Mouse (Mus musculus) heart, embryonic 15.5 days (tissue): Measurements from ENCODE around the gene Tirap. TPM values are rescaled to one million over a fixed set of nuclear protein-coding genes. Genes with fewer than 3 reads are reported as not detected.
"Not testable (repeated sequence)": the region's sequence is repeated elsewhere in the genome, so short reads cannot be mapped to it uniquely, and the experiment has no call there.

Experiments used
- ATAC-seq: fragments of 200-750 bp; cut with Nextera tagmentation; replicated peaks from 2 replicates; pipeline ENCODE4 v1.8.0; 2017; ENCODE audit warnings: low read depth, moderate TSS enrichment; ENCODE audit not compliant: insufficient number of reproducible peaks, insufficient read depth, low FRiP score
- H3K27ac ChIP-seq: fragments of 300-500 bp; sonication (generic); 2 replicates; pipeline ENCODE4 v1.5.1; 2015; ENCODE audit warnings: mild to moderate bottlenecking, inconsistent platforms
- H3K27me3 ChIP-seq: fragments of 300-500 bp; sonication (generic); 2 replicates; pipeline ENCODE4 v1.6.1; 2015; ENCODE audit warnings: inconsistent platforms
- H3K36me3 ChIP-seq: fragments of 300-500 bp; sonication (generic); 2 replicates; pipeline ENCODE4 v1.6.1; 2015; ENCODE audit warnings: mild to moderate bottlenecking, inconsistent platforms
- H3K4me1 ChIP-seq: fragments of 300-500 bp; sonication (generic); replicated peaks from 2 replicates; pipeline ENCODE4 v1.6.1; 2015; ENCODE audit warnings: inconsistent platforms
- H3K4me2 ChIP-seq: fragments of 300-500 bp; sonication (generic); 2 replicates; pipeline ENCODE4 v1.6.1; 2015; ENCODE audit warnings: inconsistent platforms, mild to moderate bottlenecking, moderate library complexity
- H3K4me3 ChIP-seq: fragments of 300-500 bp; sonication (generic); 2 replicates; pipeline ENCODE4 v1.5.1; 2015; ENCODE audit warnings: mild to moderate bottlenecking, inconsistent platforms
- H3K9ac ChIP-seq: fragments of 300-500 bp; sonication (generic); 2 replicates; pipeline ENCODE4 v1.6.1; 2015; ENCODE audit warnings: mild to moderate bottlenecking, inconsistent platforms
- H3K9me3 ChIP-seq: fragments of 300-500 bp; sonication (generic); replicated peaks from 2 replicates; pipeline ENCODE4 v1.6.1; 2016; ENCODE audit warnings: inconsistent platforms
- whole genome bisulfite sequencing: fragments of 180-500 bp; shearing (Covaris S2); methylation state at CpG from one replicate; pipeline ENCODE4 v1.1.7; 2015; ENCODE audit warnings: mixed read lengths; 5-methylcytosine and 5-hydroxymethylcytosine counted together
- polyA plus RNA-seq: library from polyadenylated mRNA; unstranded; fragments of >200 nt; fragmentation: Nextera tagmentation; extraction: Ambion mirVana; gene quantifications from 2 replicates; pipeline ENCODE4 v1.2.1, GENCODE M21; 2015

The Tirap gene
- polyA plus RNA-seq, 1 experiment from 2014 or later: 7.6 TPM

GRCm38 (mm10) chr9:35164142-35164874, 35.8 kb downstream of the Tirap start:
- WGBS: 62% methylated on average over 5 of the region's 5 CpGs
- Histone ChIP-seq H3K4me2 (no peak overlapping the region), H3K36me3 (no peaks in the 10 kb centered on the region), H3K27me3 (no peaks in the 10 kb centered on the region), H3K9ac (no peak overlapping the region), H3K27ac (no peak overlapping the region), H3K4me3 (no peak overlapping the region), H3K4me1 (no peaks in the 10 kb centered on the region), H3K9me3 (no peaks in the 10 kb centered on the region)
- no peak for ATAC-seq

DNA sequence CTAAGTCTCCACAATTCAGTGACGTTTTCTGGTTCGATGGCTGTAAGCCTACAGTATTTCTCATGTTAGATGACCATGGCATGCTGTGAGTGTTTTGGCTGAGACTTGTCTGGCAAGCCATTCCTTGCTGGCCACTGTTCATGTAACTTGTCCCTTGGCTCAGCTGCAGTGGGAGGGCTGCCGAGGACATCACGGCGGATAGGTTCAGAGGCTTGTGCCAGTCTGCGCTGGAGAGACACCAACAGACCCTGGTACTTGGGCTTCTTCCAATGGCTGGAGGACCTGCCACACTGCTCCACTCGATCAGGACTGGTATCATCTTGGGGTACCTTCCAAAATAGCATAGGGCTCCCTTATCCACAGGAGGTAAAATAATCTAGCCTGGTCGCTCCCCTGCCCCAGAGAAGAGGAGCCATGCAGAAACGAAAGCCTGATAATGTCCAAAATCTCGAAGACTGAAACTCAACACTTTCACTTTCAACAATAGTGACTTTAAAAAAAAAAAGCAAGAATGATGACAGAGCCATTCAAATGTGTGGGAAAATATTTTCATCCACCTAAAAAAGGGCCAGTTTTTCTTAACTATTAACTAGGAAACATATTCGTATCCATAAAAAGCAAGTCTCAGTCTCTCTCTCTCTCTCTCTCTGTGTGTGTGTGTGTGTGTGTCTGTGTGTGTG, 36.9 kb downstream of the Tirap start:
- H3K9me3 ChIP-seq: no peaks in the 10 kb centered on the region
- H3K4me1 ChIP-seq: no peaks in the 10 kb centered on the region
- H3K27me3 ChIP-seq: no peaks in the 10 kb centered on the region
- no peak overlapping the region for H3K4me2 ChIP-seq
- H3K9ac ChIP-seq: no peak overlapping the region
- no peaks in the 10 kb centered on the region for H3K36me3 ChIP-seq
- no peak for ATAC-seq
- no peak overlapping the region for H3K4me3 ChIP-seq
- 75% methylated on average over 11 of the region's 11 CpGs for WGBS
- no peak overlapping the region for H3K27ac ChIP-seq

DNA sequence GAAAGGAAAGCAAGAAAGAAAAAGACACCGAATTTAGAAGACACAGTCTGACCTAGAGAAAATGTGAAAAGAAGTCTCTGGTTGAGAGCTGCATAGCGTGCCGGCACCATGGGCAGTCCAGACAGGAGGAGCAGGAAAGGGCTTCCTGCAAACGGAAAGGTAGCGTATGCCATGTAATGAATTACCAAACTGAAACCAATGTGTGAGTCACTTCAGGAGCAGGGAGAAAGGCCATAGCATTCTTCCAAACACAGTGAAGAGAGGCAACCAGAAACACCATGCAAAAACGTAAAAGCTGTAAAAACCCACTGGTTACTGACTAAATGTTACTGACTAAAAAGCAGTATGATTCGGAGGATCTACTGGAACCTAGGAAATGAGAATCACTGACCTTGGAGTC, 38.4 kb downstream of the Tirap start:
- Histone ChIP-seq H3K4me3 (no peak overlapping the region), H3K4me2 (no peak overlapping the region), H3K36me3 (no peaks in the 10 kb centered on the region), H3K27ac (no peak overlapping the region), H3K4me1 (0 out of 2 replicates have a peak, but pooled peaks cover 2% of the 10 kb centered on the region), H3K27me3 (no peaks in the 10 kb centered on the region), H3K9ac (no peak overlapping the region), H3K9me3 (no peaks in the 10 kb centered on the region)
- no peak for ATAC-seq
- 85% methylated on average over 7 of the region's 7 CpGs for WGBS

GRCm38 (mm10) chr9:35160662-35161061, 39.4 kb downstream of the Tirap start:
- Histone ChIP-seq H3K9ac (no peak overlapping the region), H3K27me3 (no peaks in the 10 kb centered on the region), H3K27ac (no peak overlapping the region), H3K36me3 (no peaks in the 10 kb centered on the region), H3K4me3 (no peak overlapping the region), H3K4me1 (0 out of 2 replicates have a peak, but pooled peaks cover 7% of the 10 kb centered on the region), H3K9me3 (no peaks in the 10 kb centered on the region), H3K4me2 (no peak overlapping the region)
- no peak for ATAC-seq
- WGBS: 73% methylated on average over 2 of the region's 2 CpGs

- H3K27me3 ChIP-seq: no peaks in the 10 kb centered on the region
- no peak for ATAC-seq
- H3K27ac ChIP-seq: no peak overlapping the region
- 0 out of 2 replicates have a peak, but pooled peaks cover 7% of the 10 kb centered on the region for H3K4me1 ChIP-seq
- 85% methylated on average over 3 of the region's 3 CpGs for WGBS
- no peak overlapping the region for H3K4me2 ChIP-seq
- H3K4me3 ChIP-seq: no peak overlapping the region
- H3K36me3 ChIP-seq: no peaks in the 10 kb centered on the region
- no peak overlapping the region for H3K9ac ChIP-seq
- H3K9me3 ChIP-seq: no peaks in the 10 kb centered on the region
These were observed 41.6 kb downstream of the Tirap start for GRCm38 (mm10) chr9:35158477-35158876.

DNA sequence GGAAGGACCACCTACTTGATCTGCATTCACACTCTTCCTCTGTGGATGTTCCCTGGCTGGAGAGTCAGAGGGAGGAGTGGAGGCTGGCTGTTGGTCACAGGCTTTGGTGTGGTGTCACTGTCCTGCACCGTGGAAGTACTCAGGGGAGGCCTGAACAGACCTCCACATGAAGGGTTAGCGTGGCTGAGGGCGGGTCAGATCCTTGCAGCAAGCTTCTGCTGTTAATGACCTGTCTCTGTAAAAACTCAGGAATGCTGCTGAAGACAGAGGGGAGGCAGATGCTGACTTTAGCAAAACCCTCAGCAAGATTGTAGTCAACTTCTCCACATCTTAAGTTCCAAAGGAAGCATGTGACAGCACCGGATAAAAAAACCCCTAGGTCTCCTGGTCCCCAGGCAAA, 43.2 kb downstream of the Tirap start:
- H3K4me2 ChIP-seq: no peak overlapping the region
- no peak overlapping the region for H3K4me3 ChIP-seq
- no peaks in the 10 kb centered on the region for H3K36me3 ChIP-seq
- no peak overlapping the region for H3K9ac ChIP-seq
- ATAC-seq: no peak
- no peaks in the 10 kb centered on the region for H3K9me3 ChIP-seq
- H3K27me3 ChIP-seq: no peaks in the 10 kb centered on the region
- H3K27ac ChIP-seq: peak overlapping the region; percentile 51; the same call in 1 of the 2 replicates
- 73% methylated on average over 4 of the region's 4 CpGs for WGBS
- 0 out of 2 replicates have a peak, but pooled peaks cover 7% of the 10 kb centered on the region for H3K4me1 ChIP-seq

- Histone ChIP-seq H3K4me2 (no peak overlapping the region), H3K27me3 (no peaks in the 10 kb centered on the region), H3K9me3 (no peaks in the 10 kb centered on the region), H3K4me3 (no peak overlapping the region), H3K27ac (peak overlapping the region; percentile 51), H3K9ac (no peak overlapping the region), H3K36me3 (no peaks in the 10 kb centered on the region), H3K4me1 (0 out of 2 replicates have a peak, but pooled peaks cover 7% of the 10 kb centered on the region)
- ATAC-seq: no peak
- WGBS: 73% methylated on average over 5 of the region's 5 CpGs
These were observed 43.9 kb downstream of the Tirap start for GRCm38 (mm10) chr9:35156002-35156710.

DNA sequence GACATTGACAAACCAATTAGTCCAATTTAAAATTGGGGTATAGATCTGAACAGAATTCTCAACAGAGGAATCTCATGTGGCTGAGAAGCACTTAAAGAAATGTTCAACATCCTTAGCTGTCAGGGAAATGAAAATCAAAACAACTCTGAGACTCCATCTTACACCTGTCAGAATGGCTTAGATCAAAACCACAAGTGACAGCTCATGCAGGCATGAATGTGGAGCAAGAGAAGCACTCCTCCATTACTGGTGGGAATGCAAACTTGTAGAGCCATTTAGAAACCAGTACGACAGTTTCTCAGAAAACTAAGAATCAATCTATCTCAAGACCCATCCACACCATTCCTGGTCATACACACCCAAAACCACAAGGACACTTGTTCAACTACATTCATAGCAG, 47.2 kb downstream of the Tirap start:
- Histone ChIP-seq H3K9me3 (no peaks in the 10 kb centered on the region), H3K4me1 (0 out of 2 replicates have a peak, but pooled peaks cover 7% of the 10 kb centered on the region), H3K4me3 (no peak overlapping the region), H3K9ac (no peak overlapping the region), H3K36me3 (no peaks in the 10 kb centered on the region), H3K4me2 (no peak overlapping the region), H3K27ac (no peak overlapping the region), H3K27me3 (no peaks in the 10 kb centered on the region)
- ATAC-seq: no peak
- WGBS: 89% methylated on average over 1 of the region's 1 CpGs

GRCm38 (mm10) chr9:35148822-35149221, 51.3 kb downstream of the Tirap start:
- not testable (repeated sequence) for H3K4me3 ChIP-seq, H3K9ac ChIP-seq, H3K27me3 ChIP-seq, H3K4me1 ChIP-seq, H3K36me3 ChIP-seq, H3K9me3 ChIP-seq, ATAC-seq, H3K27ac ChIP-seq, H3K4me2 ChIP-seq

GRCm38 (mm10) chr9:35147261-35147660, 52.8 kb downstream of the Tirap start:
- H3K9ac ChIP-seq, H3K4me3 ChIP-seq, H3K4me1 ChIP-seq, H3K27ac ChIP-seq, H3K9me3 ChIP-seq, H3K36me3 ChIP-seq, ATAC-seq, H3K4me2 ChIP-seq, H3K27me3 ChIP-seq: not testable (repeated sequence)
- 94% methylated on average over 14 of the region's 14 CpGs for WGBS

DNA sequence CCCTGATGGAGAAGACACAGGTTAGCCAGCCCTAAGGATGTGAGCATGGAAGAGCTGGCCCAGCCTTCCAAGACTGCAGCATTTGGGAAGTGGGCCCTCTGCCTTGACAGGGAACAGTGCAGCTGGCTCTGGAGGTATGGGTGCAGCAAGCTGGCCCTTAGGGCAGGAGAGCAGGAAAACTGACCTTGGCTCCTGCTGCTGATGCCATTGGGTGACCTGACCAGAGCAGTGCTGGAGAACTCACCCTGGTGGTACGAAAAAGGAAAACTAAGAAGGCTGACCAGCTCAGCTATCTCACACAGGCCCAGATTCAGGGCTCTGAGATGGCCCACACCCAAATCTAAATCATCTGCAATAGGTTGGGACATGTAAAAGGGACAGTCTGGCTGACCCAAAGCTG, 54.3 kb downstream of the Tirap start:
- Histone ChIP-seq H3K27me3 (no peaks in the 10 kb centered on the region), H3K9me3 (no peaks in the 10 kb centered on the region), H3K4me2 (no peak overlapping the region), H3K9ac (no peak overlapping the region), H3K36me3 (no peaks in the 10 kb centered on the region), H3K4me3 (no peak overlapping the region), H3K27ac (no peak overlapping the region), H3K4me1 (no peaks in the 10 kb centered on the region)
- 77% methylated on average over 1 of the region's 1 CpGs for WGBS
- ATAC-seq: no peak
